Comparison of ENCODE assay signal across 21 mouse cellular contexts in genomic region chr3:131961571-131961970, GRCm38 (mm10).
A peak's percentile ranks its signal among the peaks of the same experiment; 100 is the strongest.
DNase-seq lines count a peak whose midpoint lies in the region; ATAC-seq and TF ChIP-seq lines count a peak whose summit lies in the region.
"Had no signal": no experiment of that assay in that cellular context is flagged by ENCODE, and none has a peak within 500 bp of the region (broad histone marks: within the 10 kb centered on the region; RNA-seq: fewer than 3 reads in every experiment).

No protein-coding gene starts in this region.

- H3K27ac ChIP-seq in kidney, postnatal 0 days = no peak overlapping the region
- no peak overlapping the region for H3K27ac ChIP-seq in stomach, postnatal 0 days (replicated peaks)
- H3K27ac ChIP-seq: embryonic facial prominence, embryonic 13.5 days; forebrain, embryonic 12.5 days; gastrocnemius, adult 2 months; hindbrain, embryonic 12.5 days had no signal

- no peak overlapping the region for H3K4me3 ChIP-seq in kidney, postnatal 0 days (replicated peaks; ENCODE audit: low read depth, low read length)
- H3K4me3 ChIP-seq in stomach, postnatal 0 days (ENCODE audit: low read depth, low read length) = no peak overlapping the region
- H3K4me3 ChIP-seq: embryonic facial prominence, embryonic 13.5 days; forebrain, embryonic 12.5 days; gastrocnemius, adult 2 months; heart, embryonic 12.5 days; hindbrain, embryonic 12.5 days had no signal

- H3K9ac ChIP-seq in kidney, postnatal 0 days (ENCODE audit: low read depth, low read length) = no peak overlapping the region
- no peak overlapping the region for H3K9ac ChIP-seq in stomach, postnatal 0 days (ENCODE audit: low read length)
- H3K9ac ChIP-seq: embryonic facial prominence, embryonic 13.5 days; forebrain, embryonic 12.5 days; heart, embryonic 12.5 days; hindbrain, embryonic 12.5 days had no signal

- H3K36me3 ChIP-seq in kidney, postnatal 0 days (ENCODE audit: insufficient read depth, low read length) = no peaks in the 10 kb centered on the region
- no peaks in the 10 kb centered on the region for H3K36me3 ChIP-seq in stomach, postnatal 0 days (ENCODE audit: control insufficient read depth, insufficient read depth, low read length)
- H3K36me3 ChIP-seq: embryonic facial prominence, embryonic 13.5 days; forebrain, embryonic 12.5 days; heart, embryonic 12.5 days; hindbrain, embryonic 12.5 days had no signal

- peak; percentile 14 for DNase-seq in adrenal gland, postnatal 14 days
- DNase-seq in adrenal gland, postnatal 36 days = no peak
- DNase-seq in kidney, postnatal 0 days (ENCODE audit: low spot score) = peak; percentile 27
- no peak for DNase-seq in kidney, postnatal 10 days
- DNase-seq in 3T3-L1 (ENCODE audit: low read depth, low spot score) (peak; percentile 51), adipocyte (ENCODE audit: low spot score) (peak; percentile 90)
- no peak for DNase-seq in stomach, postnatal 0 days (ENCODE audit: low spot score)
- DNase-seq: adrenal gland, adult 2 months; cerebellum, adult 11-12 months; cerebellum, adult 9-10 months; cerebellum, postnatal 25 days; gastrocnemius, adult 2 months; gastrocnemius, postnatal 25 days; heart, postnatal 4 days had no signal

- ATAC-seq in kidney, postnatal 0 days (replicated peaks; ENCODE audit: low FRiP score, low read depth) = no peak
- no peak for ATAC-seq in stomach, postnatal 0 days (ENCODE audit: low FRiP score, low TSS enrichment)
- ATAC-seq: hindbrain, embryonic 16.5 days; inflammation-experienced regulatory T-cells, adult 6 months had no signal

- no peak overlapping the region for H3K4me2 ChIP-seq in kidney, postnatal 0 days (ENCODE audit: low read length)
- no peak overlapping the region for H3K4me2 ChIP-seq in stomach, postnatal 0 days (replicated peaks; ENCODE audit: low read depth)
- H3K4me2 ChIP-seq: embryonic facial prominence, embryonic 13.5 days; forebrain, embryonic 12.5 days; heart, embryonic 12.5 days; hindbrain, embryonic 12.5 days had no signal

- H3K9me3 ChIP-seq in kidney, postnatal 0 days (replicated peaks; ENCODE audit: low read length) = no peaks in the 10 kb centered on the region
- H3K9me3 ChIP-seq in stomach, postnatal 0 days (ENCODE audit: control insufficient read depth, low read length) = no peaks in the 10 kb centered on the region
- H3K9me3 ChIP-seq: embryonic facial prominence, embryonic 13.5 days; forebrain, embryonic 12.5 days; heart, embryonic 12.5 days had no signal

- no peak for TF ChIP-seq EP300 in stomach, postnatal 0 days (optimal IDR thresholded peaks at IDR 0.05)

- TF ChIP-seq CTCF in kidney, postnatal 0 days (IDR thresholded peaks at IDR 0.05; ENCODE audit: low read depth) = no peak
- no peak for TF ChIP-seq CTCF in stomach, postnatal 0 days (IDR thresholded peaks at IDR 0.05; ENCODE audit: low read depth)

- H3K4me1 ChIP-seq in kidney, postnatal 0 days (replicated peaks; ENCODE audit: insufficient read depth, low read length) = no peaks in the 10 kb centered on the region
- no peaks in the 10 kb centered on the region for H3K4me1 ChIP-seq in stomach, postnatal 0 days (replicated peaks; ENCODE audit: control insufficient read depth, insufficient read depth)
- H3K4me1 ChIP-seq: forebrain, embryonic 12.5 days; hindbrain, embryonic 12.5 days had no signal

- no peaks in the 10 kb centered on the region for H3K27me3 ChIP-seq in kidney, postnatal 0 days (ENCODE audit: insufficient read depth, low read length)
- H3K27me3 ChIP-seq in stomach, postnatal 0 days (ENCODE audit: control insufficient read depth, insufficient read depth, low read length) = no peaks in the 10 kb centered on the region
- H3K27me3 ChIP-seq: CH12.LX; embryonic facial prominence, embryonic 13.5 days; forebrain, embryonic 12.5 days; heart, embryonic 12.5 days; hindbrain, embryonic 12.5 days had no signal

Comparison
In these comparisons a context has a peak if more than half of its experiments do, and no peak if none do; other contexts are left out.
1. DNase-seq: peak in adrenal gland, postnatal 14 days (single experiment), kidney, postnatal 0 days (single experiment), 3T3-L1 (single experiment) and adipocyte (single experiment); none in adrenal gland, postnatal 36 days (0 of 2), kidney, postnatal 10 days (single experiment) and stomach, postnatal 0 days (single experiment).